Comparison of ENCODE assay signal across 8 mouse cellular contexts in genomic region chr11:117658974-117659373, GRCm38 (mm10). TPM values are rescaled to one million over a fixed set of nuclear protein-coding genes. Genes with fewer than 3 reads are reported as not detected.
DNase-seq lines count a peak whose midpoint lies in the region; ATAC-seq lines count a peak whose summit lies in the region.

No protein-coding gene starts in this region.

- no peak overlapping the region for H3K4me2 ChIP-seq in liver, embryonic 12.5 days

- WGBS in liver, embryonic 12.5 days (ENCODE audit: insufficient replicate concordance), result 74% methylated on average over 4 of the region's 4 CpGs

- no peak overlapping the region for H3K4me3 ChIP-seq in liver, embryonic 12.5 days

- no peaks in the 10 kb centered on the region for H3K9me3 ChIP-seq in liver, embryonic 12.5 days (replicated peaks)

- intact Hi-C loops in heart, postnatal 25 days (cut with DNase I), result no loop called here
- intact Hi-C loops in left cerebral cortex, postnatal 14 days (cut with DNase I), result no loop called here

- H3K36me3 ChIP-seq in liver, embryonic 12.5 days, result no peaks in the 10 kb centered on the region

- peaks cover 56% of the 10 kb centered on the region for H3K4me1 ChIP-seq in liver, embryonic 12.5 days

- no peak overlapping the region for H3K27ac ChIP-seq in liver, embryonic 12.5 days

- DNase-seq in heart, adult 18-20 months, result peak; percentile 28 to 54
- no peak for DNase-seq in heart, postnatal 25 days (ENCODE audit: low spot score)
- DNase-seq in testis, postnatal 10 days (ENCODE audit: low spot score), result peak; percentile 49
- DNase-seq in testis, postnatal 14 days (ENCODE audit: low spot score), result no peak
- peak; percentile 58 to 67 for DNase-seq in left cerebral cortex, postnatal 14 days (ENCODE audit: low spot score in 2 of 2)
- DNase-seq in telencephalon, adult 2 months (ENCODE audit: low read depth, low spot score), result peak; percentile 31
- DNase-seq in thymus, postnatal 10 days (ENCODE audit: low spot score in 2 of 2), result no peak

- H3K27me3 ChIP-seq in liver, embryonic 12.5 days (replicated peaks), result peaks cover 3% of the 10 kb centered on the region

- no peak for ATAC-seq in liver, embryonic 12.5 days

- H3K9ac ChIP-seq in liver, embryonic 12.5 days, result no peak overlapping the region

RNA-seq across cellular contexts. Expression of gene Tnrc6c, which starts 4.9 kb away (rescaled TPM):
- total RNA-seq in heart, adult 18-20 months (2021), result 10 to 100 TPM; 28.1 to 32.0 TPM
- total RNA-seq in heart, postnatal 25 days (2021), result 10 to 100 TPM; 25.7 to 33.4 TPM
- 10 to 100 TPM; 56.5 to 57.5 TPM for total RNA-seq in left cerebral cortex, postnatal 14 days (2021)
- 4.7 and 4.8 TPM in 2 replicates for polyA plus RNA-seq in liver, embryonic 12.5 days (2016; fragmentation: Nextera tagmentation; extraction: Ambion mirVana)

Comparison
In these comparisons a context has a peak if more than half of its experiments do, and no peak if none do; other contexts are left out.
1. DNase-seq: peak in heart, adult 18-20 months (2 of 2), testis, postnatal 10 days (single experiment), left cerebral cortex, postnatal 14 days (2 of 2) and telencephalon, adult 2 months (single experiment); none in heart, postnatal 25 days (single experiment), testis, postnatal 14 days (single experiment) and thymus, postnatal 10 days (0 of 2).